Mouse (Mus musculus): Measurements from ENCODE around the gene Dach2. TPM values are rescaled to one million over a fixed set of nuclear protein-coding genes. Genes with fewer than 3 reads are reported as not detected.
A peak's percentile ranks its signal among the peaks of the same experiment; 100 is the strongest.
"Not testable (repeated sequence)": the region's sequence is repeated elsewhere in the genome, so short reads cannot be mapped to it uniquely, and the experiment has no call there.

Dach2 gene
- polyA plus RNA-seq (2012; rRNA removed) = 1.1 and 1.4 TPM in 2 replicates

GRCm38 (mm10) chrX:113297404-113297803 is at the start of gene Dach2:
Gene Dach2, plus strand, starts transcription at chrX:113297510.
- DNase-seq (ENCODE audit: low read depth) = no peak

- not testable (repeated sequence) for DNase-seq (ENCODE audit: low read depth)
Measured at GRCm38 (mm10) chrX:113252427-113252826, 44.9 kb upstream of the Dach2 start.

- no peak for DNase-seq (ENCODE audit: low read depth)
Measured at GRCm38 (mm10) chrX:113298031-113298430, 721 bp downstream of the Dach2 start.

GRCm38 (mm10) chrX:113298468-113298867 is 1.2 kb downstream of the Dach2 start:
- no peak for DNase-seq (ENCODE audit: low read depth)

GRCm38 (mm10) chrX:113304323-113304722 is 7.0 kb downstream of the Dach2 start:
- no peak for DNase-seq (ENCODE audit: low read depth)

- no peak for DNase-seq (ENCODE audit: low read depth)
Measured at GRCm38 (mm10) chrX:113338143-113338542, 40.8 kb downstream of the Dach2 start.

- DNase-seq (ENCODE audit: low read depth) = no peak
Measured at GRCm38 (mm10) chrX:113394417-113394816, 97.1 kb downstream of the Dach2 start.

GRCm38 (mm10) chrX:113408756-113409155 is 111.4 kb downstream of the Dach2 start:
- DNase-seq (ENCODE audit: low read depth) = no peak

GRCm38 (mm10) chrX:113421517-113422187 is 124.3 kb downstream of the Dach2 start:
- no peak for DNase-seq (ENCODE audit: low read depth)

- DNase-seq (ENCODE audit: low read depth) = no peak
Measured at GRCm38 (mm10) chrX:113482131-113482530, 184.8 kb downstream of the Dach2 start.

GRCm38 (mm10) chrX:113545106-113545505 is 247.8 kb downstream of the Dach2 start:
- peak; percentile 31 for DNase-seq (ENCODE audit: low read depth)

GRCm38 (mm10) chrX:113563897-113564296 is 266.6 kb downstream of the Dach2 start:
- no peak for DNase-seq (ENCODE audit: low read depth)

GRCm38 (mm10) chrX:113666069-113666468 is 368.8 kb downstream of the Dach2 start:
- DNase-seq (ENCODE audit: low read depth) = no peak

GRCm38 (mm10) chrX:113687163-113687562 is 389.9 kb downstream of the Dach2 start:
- no peak for DNase-seq (ENCODE audit: low read depth)

- DNase-seq (ENCODE audit: low read depth) = no peak
Measured at GRCm38 (mm10) chrX:113712363-113712762, 415.1 kb downstream of the Dach2 start.

- no peak for DNase-seq (ENCODE audit: low read depth)
Measured at GRCm38 (mm10) chrX:113724124-113724523, 426.8 kb downstream of the Dach2 start.

GRCm38 (mm10) chrX:113747122-113747521 is 449.8 kb downstream of the Dach2 start:
- no peak for DNase-seq (ENCODE audit: low read depth)

- DNase-seq (ENCODE audit: low read depth) = no peak
Measured at GRCm38 (mm10) chrX:113792264-113792663, 495.0 kb downstream of the Dach2 start.

GRCm38 (mm10) chrX:113810369-113810768 is 513.1 kb downstream of the Dach2 start:
- DNase-seq (ENCODE audit: low read depth) = no peak

GRCm38 (mm10) chrX:113826810-113827209 is 529.5 kb downstream of the Dach2 start:
- no peak for DNase-seq (ENCODE audit: low read depth)

GRCm38 (mm10) chrX:113833062-113833461 is 535.8 kb downstream of the Dach2 start:
- DNase-seq (ENCODE audit: low read depth) = no peak

- DNase-seq (ENCODE audit: low read depth) = no peak
Measured at GRCm38 (mm10) chrX:113867835-113868495, 570.7 kb downstream of the Dach2 start.
